Mouse (Mus musculus) thymus, postnatal 4 days (tissue): ENCODE results near the gene Kctd14.
A peak's percentile ranks its signal among the peaks of the same experiment; 100 is the strongest.

Experiments
- DNase-seq: peaks from one replicate; pipeline ENCODE4 v3.0.0; 2021

Kctd14 gene

GRCm38 (mm10) chr7:97446171-97446925 lies 4.8 kb upstream of the Kctd14 start:
- DNase-seq = peak; percentile 43

GRCm38 (mm10) chr7:97447050-97447531 lies 4.0 kb upstream of the Kctd14 start:
- DNase-seq = peak; percentile 17

GRCm38 (mm10) chr7:97452196-97452595 lies 1.1 kb downstream of the Kctd14 start:
- peak; percentile 13 for DNase-seq

- DNase-seq = peak; percentile 43
Measured at GRCm38 (mm10) chr7:97453141-97453921, 2.2 kb downstream of the Kctd14 start.

- no peak for DNase-seq
Measured at GRCm38 (mm10) chr7:97454795-97455194, 3.7 kb downstream of the Kctd14 start.

- DNase-seq = no peak
Measured at GRCm38 (mm10) chr7:97455577-97455976, 4.5 kb downstream of the Kctd14 start.

- no peak for DNase-seq
Measured at GRCm38 (mm10) chr7:97473001-97473400, 21.9 kb downstream of the Kctd14 start.

GRCm38 (mm10) chr7:97479349-97479748 lies 28.2 kb downstream of the Kctd14 start:
- no peak for DNase-seq

GRCm38 (mm10) chr7:97480290-97480689 lies 29.2 kb downstream of the Kctd14 start:
- no peak for DNase-seq

- DNase-seq = peak; percentile 85
Measured at GRCm38 (mm10) chr7:97480821-97481339, 29.8 kb downstream of the Kctd14 start, which contains the start of gene Ints4. Ints4 (plus strand) TSS chr7:97480956.

- no peak for DNase-seq
Measured at GRCm38 (mm10) chr7:97483378-97483777, 32.3 kb downstream of the Kctd14 start.

GRCm38 (mm10) chr7:97491157-97491556 lies 40.0 kb downstream of the Kctd14 start:
- no peak for DNase-seq

GRCm38 (mm10) chr7:97492420-97492819 lies 41.3 kb downstream of the Kctd14 start:
- DNase-seq = no peak

GRCm38 (mm10) chr7:97495052-97495451 lies 43.9 kb downstream of the Kctd14 start:
- no peak for DNase-seq

GRCm38 (mm10) chr7:97500555-97501209 lies 49.6 kb downstream of the Kctd14 start:
- DNase-seq = no peak
